Mouse (Mus musculus) lung, embryonic 16.5 days (tissue): ENCODE measurements at regions not wholly inside any gene's neighbourhood (a gene's known extent, or its start where the extent isn't known, plus 50 kb on each side); places are given as distances from the start of the nearest gene placed in this dataset.
"Not testable (repeated sequence)": the region's sequence is repeated elsewhere in the genome, so short reads cannot be mapped to it uniquely, and the experiment has no call there.

ENCODE experiments used
- ATAC-seq: fragments of 200-750 bp; cut with Nextera tagmentation; 2 replicates; pipeline ENCODE4 v1.8.0; 2017; ENCODE audit warnings: low read depth, mild to moderate bottlenecking, moderate library complexity
- H3K27ac ChIP-seq: fragments of 300-500 bp; sonication (generic); 2 replicates; pipeline ENCODE4 v1.5.1; 2014; ENCODE audit warnings: mild to moderate bottlenecking, control low read depth, low read length
- H3K27me3 ChIP-seq: fragments of 300-500 bp; sonication (generic); 2 replicates; pipeline ENCODE4 v1.6.1; 2014; ENCODE audit warnings: low read depth, low read length, mixed read lengths; ENCODE audit not compliant: control insufficient read depth, insufficient read depth
- H3K36me3 ChIP-seq: fragments of 300-500 bp; sonication (generic); 2 replicates; pipeline ENCODE4 v1.6.1; 2014; ENCODE audit warnings: low read length; ENCODE audit not compliant: control insufficient read depth, insufficient read depth
- H3K4me1 ChIP-seq: fragments of 300-500 bp; sonication (generic); replicated peaks from 2 replicates; pipeline ENCODE4 v1.6.1; 2014; ENCODE audit warnings: low read length, mixed read lengths; ENCODE audit not compliant: control insufficient read depth, insufficient read depth
- H3K4me2 ChIP-seq: fragments of 300-500 bp; sonication (generic); 2 replicates; pipeline ENCODE4 v1.6.1; 2014; ENCODE audit warnings: low read depth, low read length, control low read depth
- H3K4me3 ChIP-seq: fragments of 300-500 bp; sonication (generic); 2 replicates; pipeline ENCODE4 v1.5.1; 2014; ENCODE audit warnings: mild to moderate bottlenecking, low read length, control low read depth
- H3K9ac ChIP-seq: fragments of 300-500 bp; sonication (generic); 2 replicates; pipeline ENCODE4 v1.6.1; 2014; ENCODE audit warnings: low read length, control low read depth
- H3K9me3 ChIP-seq: fragments of 300-500 bp; sonication (generic); 2 replicates; pipeline ENCODE4 v1.6.1; 2016; ENCODE audit warnings: low read length; ENCODE audit not compliant: control insufficient read depth
- WGBS: fragments of 180-500 bp; shearing (Covaris S2); extraction: QIAGEN DNeasy Blood & Tissue Kit; methylation state at CpG from one replicate; pipeline ENCODE4 v1.1.7; 2014; 5-methylcytosine and 5-hydroxymethylcytosine counted together

DNA sequence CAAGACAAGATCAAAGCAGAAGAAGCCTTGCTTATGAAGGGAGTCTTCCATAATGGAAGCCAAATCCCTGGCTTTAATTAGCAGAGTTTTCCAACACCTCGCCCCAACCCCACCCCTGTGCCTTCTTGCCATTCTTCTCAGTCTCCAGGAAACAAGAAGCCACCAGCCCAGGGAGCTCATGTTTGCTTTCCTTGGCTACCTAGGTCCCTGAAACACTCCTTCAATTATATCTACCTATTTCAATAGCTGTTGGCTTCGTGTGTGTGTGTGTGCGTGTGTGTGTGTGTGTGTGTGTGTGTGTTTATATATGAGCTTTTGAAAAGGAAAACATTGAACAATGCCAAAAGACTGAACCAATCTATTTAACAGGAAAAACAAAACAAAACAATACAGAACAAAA lies 82.5 kb upstream of the Nt5e start:
- H3K4me2 ChIP-seq = no peak overlapping the region
- no peaks in the 10 kb centered on the region for H3K27me3 ChIP-seq
- 59% methylated on average over 3 of the region's 3 CpGs for WGBS
- H3K9ac ChIP-seq = no peak overlapping the region
- H3K4me1 ChIP-seq = no peaks in the 10 kb centered on the region
- H3K36me3 ChIP-seq = no peaks in the 10 kb centered on the region
- no peaks in the 10 kb centered on the region for H3K9me3 ChIP-seq
- H3K27ac ChIP-seq = no peak overlapping the region
- H3K4me3 ChIP-seq = no peak overlapping the region
- ATAC-seq = no peak

DNA sequence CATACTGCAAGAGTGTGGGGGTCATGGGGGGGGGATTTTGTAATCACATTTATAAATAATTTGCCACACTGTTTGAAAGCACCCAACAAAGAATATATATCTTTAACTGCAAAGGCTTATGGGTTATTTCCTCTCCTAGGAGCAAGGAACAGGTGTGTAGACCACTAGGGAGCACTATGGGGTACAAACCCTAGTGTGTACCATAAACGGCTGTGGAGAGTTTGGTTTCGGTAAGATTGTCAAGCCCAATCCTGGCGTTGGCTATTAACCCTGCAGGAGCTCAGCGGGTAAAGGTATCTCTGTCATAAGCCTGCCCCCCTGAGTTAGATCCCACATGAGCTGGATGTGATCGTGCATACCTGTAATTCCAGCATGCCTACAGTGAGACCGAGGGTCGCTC lies 71.0 kb upstream of the Nt5e start:
- Histone ChIP-seq H3K36me3 (no peaks in the 10 kb centered on the region), H3K4me3 (no peak overlapping the region), H3K27ac (no peak overlapping the region), H3K27me3 (no peaks in the 10 kb centered on the region), H3K4me2 (no peak overlapping the region), H3K4me1 (no peaks in the 10 kb centered on the region), H3K9me3 (no peaks in the 10 kb centered on the region), H3K9ac (no peak overlapping the region)
- 70% methylated on average over 7 of the region's 7 CpGs for WGBS
- ATAC-seq = no peak

DNA sequence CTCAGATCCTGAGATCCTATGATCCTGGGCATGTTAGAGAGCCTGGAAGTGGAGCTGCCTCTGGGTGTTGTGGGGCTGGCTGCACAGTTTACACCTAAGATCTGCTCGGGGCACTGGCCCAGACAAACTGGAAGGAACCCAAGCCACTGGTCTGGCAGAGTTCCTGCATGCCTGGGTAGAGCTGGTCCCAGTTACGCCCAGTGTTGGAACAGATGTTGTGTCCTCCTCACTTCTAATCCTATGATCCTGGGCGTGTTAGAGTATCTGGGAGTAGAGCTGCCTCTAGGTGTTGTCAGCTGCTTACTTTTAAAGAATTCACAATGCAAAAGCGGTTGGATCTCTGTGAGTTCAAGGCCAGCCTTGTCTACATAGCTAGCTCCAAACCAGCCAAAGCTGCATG lies 67.4 kb upstream of the Nt5e start:
- H3K27ac ChIP-seq = no peak overlapping the region
- no peak overlapping the region for H3K4me3 ChIP-seq
- H3K9ac ChIP-seq = no peak overlapping the region
- no peaks in the 10 kb centered on the region for H3K36me3 ChIP-seq
- no peaks in the 10 kb centered on the region for H3K9me3 ChIP-seq
- WGBS = 65% methylated on average over 4 of the region's 4 CpGs
- no peaks in the 10 kb centered on the region for H3K27me3 ChIP-seq
- H3K4me1 ChIP-seq = no peaks in the 10 kb centered on the region
- ATAC-seq = no peak
- H3K4me2 ChIP-seq = no peak overlapping the region

DNA sequence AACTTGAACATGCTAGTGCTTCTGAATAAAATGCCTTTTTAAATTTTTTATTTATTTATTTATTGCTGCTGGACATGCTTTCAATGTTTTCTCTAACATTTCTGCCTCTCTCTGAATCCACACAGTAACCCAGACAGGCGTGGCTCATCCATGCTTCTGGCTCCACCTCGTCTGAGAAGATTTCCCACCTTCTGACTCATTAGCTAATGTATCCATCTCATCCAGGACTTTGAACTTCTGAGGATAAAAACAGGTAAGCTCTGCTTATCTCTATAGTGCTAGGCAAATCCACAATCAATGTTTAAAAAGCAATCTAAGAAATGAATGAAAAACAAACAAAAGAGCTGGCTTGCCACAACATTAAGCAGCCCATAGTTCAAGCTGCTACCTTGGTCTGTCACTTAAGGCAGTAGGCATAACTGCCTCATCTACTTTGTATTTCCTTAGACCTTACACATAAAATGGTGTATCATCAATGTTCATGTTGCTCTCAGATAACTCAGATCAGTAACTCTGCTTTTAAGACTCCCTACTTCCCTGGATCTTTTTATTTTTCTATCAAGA lies 66.8 kb upstream of the Nt5e start:
- no peak overlapping the region for H3K27ac ChIP-seq
- H3K9me3 ChIP-seq = no peaks in the 10 kb centered on the region
- no peaks in the 10 kb centered on the region for H3K27me3 ChIP-seq
- no peak overlapping the region for H3K4me2 ChIP-seq
- no peaks in the 10 kb centered on the region for H3K36me3 ChIP-seq
- ATAC-seq = no peak
- no peak overlapping the region for H3K9ac ChIP-seq
- H3K4me1 ChIP-seq = no peaks in the 10 kb centered on the region
- no peak overlapping the region for H3K4me3 ChIP-seq
- 38% methylated on average over 2 of the region's 2 CpGs for whole genome bisulfite sequencing

DNA sequence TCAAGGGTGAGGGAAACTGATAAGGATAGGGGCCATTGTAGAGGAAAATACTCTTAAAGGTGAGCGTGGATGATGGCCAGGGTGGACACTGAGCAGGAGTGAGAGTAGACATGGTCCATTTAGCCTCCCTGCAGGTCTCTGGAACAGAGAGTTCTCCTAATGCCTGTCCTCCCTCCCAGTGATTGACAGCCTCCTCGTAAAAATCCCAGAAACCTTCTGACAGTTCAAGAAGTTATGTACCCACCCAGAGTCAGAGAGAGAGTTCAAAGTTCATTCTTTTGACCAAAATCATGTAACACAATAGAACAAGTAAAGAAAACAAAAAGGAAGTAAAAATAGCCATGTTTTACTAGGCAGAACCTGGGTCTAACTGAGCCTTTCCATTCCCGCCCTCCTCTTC lies 64.5 kb upstream of the Nt5e start:
- no peak for ATAC-seq

DNA sequence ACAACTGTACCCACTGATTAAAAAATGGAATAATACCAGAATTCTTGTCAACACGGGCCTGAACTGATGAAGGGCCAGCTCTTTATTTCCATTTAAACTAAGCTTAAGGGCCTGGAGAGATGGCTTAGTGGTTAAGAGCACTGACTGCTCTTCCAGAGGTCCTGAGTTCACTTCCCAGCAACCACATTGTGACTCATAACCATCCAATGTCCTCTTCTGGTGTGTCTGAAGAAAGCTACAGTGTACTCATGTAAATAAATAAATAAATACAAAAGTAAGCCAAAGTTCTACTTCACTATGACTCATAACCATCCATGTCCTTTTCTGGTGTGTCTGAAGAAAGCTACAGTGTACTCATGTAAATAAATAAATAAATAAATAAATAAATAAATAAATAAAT lies 60.7 kb upstream of the Nt5e start:
- 86% methylated on average over 1 of the region's 1 CpGs for WGBS
- not testable (repeated sequence) for H3K4me2 ChIP-seq, H3K9ac ChIP-seq, ATAC-seq, H3K36me3 ChIP-seq, H3K27ac ChIP-seq, H3K4me3 ChIP-seq, H3K27me3 ChIP-seq, H3K4me1 ChIP-seq, H3K9me3 ChIP-seq

More for the DNA sequence above, 64.5 kb upstream of the Nt5e start:
- H3K9me3 ChIP-seq = no peaks in the 10 kb centered on the region
- H3K4me2 ChIP-seq = no peak overlapping the region
- no peaks in the 10 kb centered on the region for H3K36me3 ChIP-seq
- no peak overlapping the region for H3K27ac ChIP-seq
- no peak overlapping the region for H3K9ac ChIP-seq
- H3K4me1 ChIP-seq = no peaks in the 10 kb centered on the region
- WGBS = 76% methylated on average over 3 of the region's 3 CpGs
- no peak overlapping the region for H3K4me3 ChIP-seq
- no peaks in the 10 kb centered on the region for H3K27me3 ChIP-seq

DNA sequence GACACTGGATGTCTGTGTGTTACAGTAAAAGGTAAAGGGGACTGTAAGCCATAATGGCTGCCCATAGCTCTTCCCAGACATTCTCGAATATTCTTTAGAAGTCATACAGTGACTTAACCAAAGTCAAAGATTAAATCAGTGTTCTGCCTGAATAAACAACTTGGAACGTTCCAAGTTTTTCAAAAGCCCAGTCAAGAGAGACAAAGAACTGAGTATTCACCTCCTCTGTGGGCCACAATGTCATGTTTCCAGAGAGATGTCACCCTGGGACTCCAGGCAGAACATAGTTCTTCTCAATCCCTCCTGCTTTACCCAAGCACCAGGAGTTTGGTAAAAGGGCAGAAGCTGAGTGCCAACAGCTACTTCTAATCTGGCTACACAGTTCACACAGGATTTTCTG lies 58.2 kb upstream of the Nt5e start:
- WGBS = 56% methylated on average over 2 of the region's 2 CpGs
- H3K4me1 ChIP-seq = no peaks in the 10 kb centered on the region
- no peak overlapping the region for H3K4me2 ChIP-seq
- no peaks in the 10 kb centered on the region for H3K27me3 ChIP-seq
- H3K9me3 ChIP-seq = no peaks in the 10 kb centered on the region
- no peak overlapping the region for H3K27ac ChIP-seq
- H3K36me3 ChIP-seq = no peaks in the 10 kb centered on the region
- H3K9ac ChIP-seq = no peak overlapping the region
- H3K4me3 ChIP-seq = no peak overlapping the region
- ATAC-seq = no peak

DNA sequence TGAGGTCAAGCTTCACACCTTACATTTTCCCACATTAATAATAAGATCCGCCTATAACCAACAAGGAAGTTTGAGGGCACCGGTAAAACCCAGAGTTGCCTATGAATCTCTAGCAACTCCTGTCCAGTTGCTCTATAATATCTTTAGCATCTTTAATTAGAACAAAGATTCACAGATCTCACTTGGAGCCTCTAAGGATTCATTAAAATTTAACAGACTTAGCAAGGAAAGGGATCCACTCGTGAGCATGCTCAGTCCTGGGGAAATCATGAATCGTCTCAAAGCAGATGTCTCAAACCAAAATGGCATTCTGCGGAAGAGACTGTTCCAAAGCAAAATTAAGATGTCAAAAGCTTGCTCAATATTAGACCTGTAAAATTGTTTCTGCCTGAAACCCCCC lies 57.8 kb upstream of the Nt5e start:
- Histone ChIP-seq H3K4me2 (no peak overlapping the region), H3K27me3 (no peaks in the 10 kb centered on the region), H3K36me3 (no peaks in the 10 kb centered on the region), H3K4me1 (no peaks in the 10 kb centered on the region), H3K27ac (no peak overlapping the region), H3K9ac (no peak overlapping the region), H3K9me3 (no peaks in the 10 kb centered on the region), H3K4me3 (no peak overlapping the region)
- no peak for ATAC-seq
- 87% methylated on average over 5 of the region's 5 CpGs for WGBS

DNA sequence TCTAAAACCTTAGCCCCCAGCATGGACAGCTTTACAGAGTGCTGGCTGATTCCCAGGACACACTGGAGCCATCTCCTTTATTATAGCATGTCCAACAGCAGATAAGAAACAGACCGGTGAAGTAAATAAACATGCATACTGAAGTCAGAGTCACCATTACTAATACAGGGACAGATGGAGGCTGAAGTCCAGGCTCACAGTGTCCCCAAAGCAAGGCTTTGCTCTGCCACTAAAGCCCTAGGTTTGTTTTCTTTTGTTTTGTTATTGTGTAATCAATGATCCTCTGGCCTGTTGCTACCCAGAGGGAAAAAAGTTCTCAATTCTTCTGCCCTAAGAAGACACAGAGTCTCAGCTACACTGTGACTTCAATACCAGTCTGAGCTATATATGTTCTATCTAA lies 56.2 kb upstream of the Nt5e start:
- Histone ChIP-seq H3K4me2 (no peak overlapping the region), H3K9ac (no peak overlapping the region), H3K27ac (no peak overlapping the region), H3K36me3 (no peaks in the 10 kb centered on the region), H3K27me3 (no peaks in the 10 kb centered on the region), H3K4me3 (no peak overlapping the region), H3K4me1 (no peaks in the 10 kb centered on the region), H3K9me3 (no peaks in the 10 kb centered on the region)
- 34% methylated on average over 1 of the region's 1 CpGs for WGBS
- ATAC-seq = no peak

DNA sequence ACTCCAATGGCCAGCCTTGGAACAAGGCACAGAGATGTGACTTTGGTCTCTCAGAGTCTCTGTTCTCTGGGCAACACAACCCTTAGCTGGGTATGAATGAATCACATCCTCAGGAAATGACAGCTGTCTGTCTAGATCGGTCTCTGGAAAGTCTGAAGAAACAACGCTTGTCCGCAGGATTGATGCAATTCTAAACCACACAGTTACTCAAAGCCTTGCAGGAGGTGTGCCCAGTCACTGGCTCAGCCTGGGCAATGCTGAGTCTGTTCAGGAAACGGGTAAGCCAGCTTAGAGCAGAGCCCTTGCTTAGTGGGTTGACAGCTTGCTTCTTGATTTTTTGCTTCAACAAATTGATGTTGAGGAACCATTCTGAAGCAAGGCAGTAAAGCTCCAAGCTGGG lies 53.7 kb upstream of the Nt5e start:
- H3K9me3 ChIP-seq = no peaks in the 10 kb centered on the region
- no peaks in the 10 kb centered on the region for H3K36me3 ChIP-seq
- no peak overlapping the region for H3K9ac ChIP-seq
- H3K4me1 ChIP-seq = no peaks in the 10 kb centered on the region
- 76% methylated on average over 4 of the region's 4 CpGs for WGBS
- H3K4me2 ChIP-seq = no peak overlapping the region
- H3K27me3 ChIP-seq = no peaks in the 10 kb centered on the region
- H3K4me3 ChIP-seq = no peak overlapping the region
- H3K27ac ChIP-seq = no peak overlapping the region
- ATAC-seq = no peak
